Mouse (Mus musculus): Measurements from ENCODE around the gene Olr1. TPM values are rescaled to one million over a fixed set of nuclear protein-coding genes. Genes with fewer than 3 reads are reported as not detected.

The Olr1 gene
- not detected for total RNA-seq (2023)

DNA sequence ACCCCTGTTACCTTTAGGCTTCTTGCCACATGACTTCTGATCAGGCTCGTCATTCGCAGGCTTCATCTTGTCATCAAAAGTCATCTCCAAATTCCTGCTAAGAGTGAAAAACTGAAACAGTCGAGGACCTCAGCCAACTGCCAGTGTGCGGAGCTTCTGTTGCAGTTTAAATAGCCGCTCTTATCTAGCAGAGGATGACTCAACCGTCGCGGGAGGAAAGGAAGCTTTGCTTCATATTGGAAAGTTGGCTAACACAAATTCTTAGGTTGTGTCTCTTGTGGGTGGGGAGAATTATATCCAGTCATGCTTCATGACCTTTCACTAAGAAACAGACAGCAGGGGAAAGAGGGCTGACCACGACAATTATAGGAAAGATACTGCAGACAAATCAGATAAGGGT, at the start of gene Olr1:
Gene Olr1 (minus strand): TSS at position 142 of the 400 bp plus-strand sequence.

DNA sequence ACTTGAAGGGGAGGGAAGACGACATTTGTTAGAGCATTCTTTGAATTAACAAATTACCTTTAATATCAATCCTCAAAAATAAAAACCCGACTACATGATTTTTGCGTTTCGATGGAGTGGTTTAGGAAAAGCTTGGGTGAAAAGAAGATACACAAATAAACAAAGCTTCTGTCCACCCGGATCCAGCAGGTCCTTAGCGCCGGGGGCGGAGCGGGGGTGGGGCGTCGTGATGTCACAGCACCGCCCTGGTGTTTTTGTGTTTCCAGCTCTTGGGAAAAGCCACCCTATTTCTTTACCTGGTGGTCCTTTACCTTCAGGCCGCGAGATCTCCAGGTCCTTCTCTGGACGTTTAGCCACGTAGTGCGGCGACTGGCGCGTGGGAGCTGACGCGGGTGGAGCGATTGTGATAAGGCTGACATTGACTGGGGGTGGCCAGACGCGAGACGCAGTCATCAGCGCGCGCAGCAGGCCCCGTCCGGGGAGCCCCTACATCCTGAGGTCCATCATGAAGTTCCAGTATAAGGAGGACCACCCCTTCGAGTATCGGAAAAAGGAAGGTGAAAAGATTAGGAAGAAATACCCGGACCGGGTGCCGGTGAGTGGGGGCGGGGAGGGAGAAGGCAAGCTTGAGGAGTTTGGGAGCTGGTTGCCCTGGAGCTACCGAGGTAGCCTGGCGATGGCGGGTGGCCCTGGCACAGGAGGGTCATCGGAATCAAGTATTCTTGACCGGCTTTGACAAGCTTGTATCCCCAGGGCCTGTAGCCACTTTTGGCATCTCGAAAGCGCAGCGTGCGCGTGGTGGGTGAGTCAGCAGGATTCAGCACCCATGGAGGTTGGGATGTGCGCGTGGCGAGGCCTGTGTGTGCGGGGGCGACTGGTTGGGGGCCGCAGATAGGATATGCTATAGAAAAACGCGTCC, 26.2 kb upstream of the Olr1 start, which contains the start of gene Gabarapl1:
Gene Gabarapl1 (plus strand): TSS at position 219 of the 919 bp plus-strand sequence.

DNA sequence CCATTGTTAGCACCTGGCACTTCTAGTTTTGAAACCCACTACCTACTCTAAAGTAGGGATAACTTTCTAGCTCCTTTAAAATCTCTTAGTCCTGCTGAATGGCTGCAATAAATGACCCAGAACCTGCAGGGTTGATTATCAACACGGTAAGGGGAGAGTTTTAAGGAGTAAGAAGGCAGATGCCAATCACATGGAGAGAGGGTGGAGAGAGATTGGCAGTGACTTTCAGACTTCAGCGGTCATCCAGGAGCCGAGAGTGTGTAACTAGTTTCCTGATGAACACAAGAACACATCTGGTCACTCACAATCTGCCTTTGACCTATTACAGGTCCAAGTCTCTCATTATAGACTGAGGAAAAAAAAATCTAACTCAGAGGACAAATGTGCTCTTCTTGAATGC, 5.4 kb upstream of the Olr1 start, which contains the start of gene Tmem52b:
Gene Tmem52b (plus strand): TSS at position 189 of the 400 bp plus-strand sequence.

GRCm38 (mm10) chr6:129451411-129452039, 55.4 kb downstream of the Olr1 start, which contains the start of gene Clec1a:
Gene Clec1a (minus strand): TSS chr6:129452000.

Other genes starting within 250 kb of the Olr1 start
- gene Cd69, start 231.7 kb downstream of the Olr1 start, total RNA-seq (2023) = 621 TPM
- not detected for gene 4922502D21Rik, start 175.4 kb downstream of the Olr1 start, total RNA-seq (2023)
- 1.3 TPM for gene Clec12a, start 164.5 kb downstream of the Olr1 start, total RNA-seq (2023)
- gene Clec12b, start 121.3 kb downstream of the Olr1 start, total RNA-seq (2023) = not detected
- not detected for gene Clec1b, start 109.9 kb downstream of the Olr1 start, total RNA-seq (2023)
- 2.5 TPM for gene Clec9a, start 98.3 kb downstream of the Olr1 start, total RNA-seq (2023)
- gene Clec1a, start 55.2 kb downstream of the Olr1 start, total RNA-seq (2023) = not detected
- not detected for gene Tmem52b, start 5.4 kb upstream of the Olr1 start, total RNA-seq (2023)
- 14.8 TPM for gene Gabarapl1, start 26.0 kb upstream of the Olr1 start, total RNA-seq (2023)
- gene Klre1, start 70.7 kb upstream of the Olr1 start, total RNA-seq (2023) = 6.3 TPM
- gene Klrd1, start 84.6 kb upstream of the Olr1 start, total RNA-seq (2023) = 82.5 TPM
- 4.8 TPM for gene Klrk1, start 116.7 kb upstream of the Olr1 start, total RNA-seq (2023)
- 1.7 TPM for gene Klrc3, start 136.2 kb upstream of the Olr1 start, total RNA-seq (2023)
- gene Klrc2, start 153.5 kb upstream of the Olr1 start, total RNA-seq (2023) = 2.3 TPM
- gene Klrc1, start 171.8 kb upstream of the Olr1 start, total RNA-seq (2023) = 6.3 TPM
- gene Klri1, start 210.0 kb upstream of the Olr1 start, total RNA-seq (2023) = 1.8 TPM
- gene Klri2, start 233.3 kb upstream of the Olr1 start, total RNA-seq (2023) = 0.80 TPM

All from CD4-positive naive resting alpha-beta T cell, adult 57 days (primary cell).